Mouse (Mus musculus): Measurements from ENCODE around the gene Rgma. TPM values are rescaled to one million over a fixed set of nuclear protein-coding genes. Genes with fewer than 3 reads are reported as not detected.

Rgma gene
- polyA plus RNA-seq, 1 experiment from 2014 or later, result 20.6 TPM

DNA sequence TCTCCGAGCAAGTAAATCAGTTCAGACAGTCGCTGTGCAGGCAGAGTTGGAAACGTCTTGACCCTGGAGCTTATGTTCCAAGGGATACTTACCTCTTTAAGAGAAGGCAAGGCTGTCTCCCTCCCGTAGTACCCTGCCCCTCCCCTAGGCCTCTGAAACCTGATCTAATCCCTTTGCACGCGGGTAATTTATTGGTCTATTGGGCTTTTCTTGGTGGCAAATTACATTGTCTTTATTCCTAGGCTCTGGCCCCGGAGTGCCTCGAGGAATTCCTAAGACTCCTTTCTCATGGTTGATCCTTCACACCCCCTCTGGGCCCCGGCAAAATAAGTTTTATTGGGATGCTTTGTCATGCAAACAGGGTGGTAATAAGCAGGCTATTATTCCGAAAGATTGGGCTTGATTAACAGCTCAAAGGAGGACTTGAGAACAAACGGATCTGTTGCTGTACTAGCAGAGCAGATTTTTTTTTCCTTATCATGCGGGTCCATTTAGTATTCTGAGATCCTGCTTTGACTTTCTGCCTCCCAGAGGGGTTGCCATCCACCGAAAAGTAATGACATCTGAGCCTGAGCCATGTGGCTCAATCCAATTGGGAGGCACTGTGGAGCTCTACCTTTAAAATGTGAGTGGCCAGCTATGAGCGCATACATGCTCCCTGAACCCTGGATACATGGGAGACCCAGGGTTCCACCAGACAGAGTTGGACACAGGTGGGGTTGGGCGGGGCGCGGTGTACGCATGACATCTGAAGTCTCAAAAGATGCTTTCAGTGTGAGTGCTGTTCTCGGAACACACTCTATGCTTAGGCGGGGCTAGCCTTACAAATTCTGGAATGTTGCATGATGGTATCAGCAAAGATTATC is 25.0 kb downstream of the Rgma start:
- DNase-seq (ENCODE audit: low spot score) (peak; percentile 94), ATAC-seq (peak; percentile 74)
- peak overlapping the region; percentile 72 for H3K27ac ChIP-seq (ENCODE audit: low read depth, low read length)
- peak overlapping the region; percentile 48 for H3K4me2 ChIP-seq (ENCODE audit: low read length)
- WGBS, result 3% methylated on average over 20 of the region's 20 CpGs
- H3K4me1 ChIP-seq (ENCODE audit: control insufficient read depth, insufficient read depth, low read length), result peaks cover 40% of the 10 kb centered on the region
- H3K9me3 ChIP-seq (replicated peaks; ENCODE audit: control insufficient read depth, low read length), result no peaks in the 10 kb centered on the region
- H3K9ac ChIP-seq (ENCODE audit: low read length), result no peak overlapping the region
- no peaks in the 10 kb centered on the region for H3K27me3 ChIP-seq (replicated peaks; ENCODE audit: control insufficient read depth, insufficient read depth, low read length)
- peaks cover 13% of the 10 kb centered on the region; the same call in 1 of the 2 replicates for H3K36me3 ChIP-seq (ENCODE audit: control insufficient read depth, insufficient read depth, low read length)
- H3K4me3 ChIP-seq (ENCODE audit: low read depth, low read length), result peak overlapping the region; percentile 16

DNA sequence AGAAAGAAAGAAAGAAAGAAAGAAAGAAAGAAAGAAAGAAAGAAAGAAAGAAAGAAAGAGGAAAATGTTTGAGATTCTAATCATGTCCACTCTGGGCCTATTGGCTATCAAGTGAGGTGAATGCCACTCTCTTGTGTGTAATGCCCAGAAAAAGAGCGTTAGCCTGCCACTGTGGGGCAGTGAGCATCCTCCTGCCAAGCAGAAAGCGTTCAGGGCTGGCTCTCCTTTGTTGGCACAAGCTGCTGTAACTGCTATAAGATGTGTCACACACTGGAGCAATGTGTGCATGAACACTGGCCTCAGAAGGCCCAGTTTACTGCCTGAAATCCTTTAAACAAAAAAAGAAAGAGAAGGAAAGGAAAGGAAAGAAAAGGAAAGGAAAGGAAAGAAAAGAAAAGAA is 26.8 kb downstream of the Rgma start:
- Histone ChIP-seq H3K4me1 (ENCODE audit: control insufficient read depth, insufficient read depth, low read length) (peaks cover 31% of the 10 kb centered on the region), H3K4me3 (ENCODE audit: low read depth, low read length) (no peak overlapping the region), H3K27ac (ENCODE audit: low read depth, low read length) (no peak overlapping the region), H3K9ac (ENCODE audit: low read length) (no peak overlapping the region), H3K36me3 (ENCODE audit: control insufficient read depth, insufficient read depth, low read length) (peaks cover 25% of the 10 kb centered on the region; the same call in 1 of the 2 replicates), H3K9me3 (replicated peaks; ENCODE audit: control insufficient read depth, low read length) (no peaks in the 10 kb centered on the region), H3K27me3 (replicated peaks; ENCODE audit: control insufficient read depth, insufficient read depth, low read length) (no peaks in the 10 kb centered on the region), H3K4me2 (ENCODE audit: low read length) (no peak overlapping the region)
- ATAC-seq (0 out of 2 replicates have a peak, but pooled peaks have one; percentile 13), DNase-seq (ENCODE audit: low spot score) (peak; percentile 82)
- WGBS, result 5% methylated on average over 2 of the region's 2 CpGs

GRCm38 (mm10) chr7:73402671-73403070 is 27.4 kb downstream of the Rgma start:
- Histone ChIP-seq H3K36me3 (ENCODE audit: control insufficient read depth, insufficient read depth, low read length) (peaks cover 30% of the 10 kb centered on the region), H3K4me1 (ENCODE audit: control insufficient read depth, insufficient read depth, low read length) (peaks cover 27% of the 10 kb centered on the region), H3K9ac (ENCODE audit: low read length) (no peak overlapping the region), H3K4me3 (ENCODE audit: low read depth, low read length) (no peak overlapping the region), H3K27me3 (replicated peaks; ENCODE audit: control insufficient read depth, insufficient read depth, low read length) (no peaks in the 10 kb centered on the region), H3K27ac (ENCODE audit: low read depth, low read length) (peak overlapping the region; percentile 39; the same call in 1 of the 2 replicates), H3K9me3 (replicated peaks; ENCODE audit: control insufficient read depth, low read length) (no peaks in the 10 kb centered on the region), H3K4me2 (ENCODE audit: low read length) (no peak overlapping the region)
- no peak for ATAC-seq
- DNase-seq (ENCODE audit: low spot score), result no peak
- 68% methylated on average over 1 of the region's 1 CpGs for WGBS

- Histone ChIP-seq H3K9ac (ENCODE audit: low read length) (no peak overlapping the region), H3K27ac (ENCODE audit: low read depth, low read length) (no peak overlapping the region), H3K36me3 (ENCODE audit: control insufficient read depth, insufficient read depth, low read length) (peaks cover 33% of the 10 kb centered on the region), H3K4me1 (ENCODE audit: control insufficient read depth, insufficient read depth, low read length) (peaks cover 19% of the 10 kb centered on the region), H3K4me3 (ENCODE audit: low read depth, low read length) (no peak overlapping the region), H3K4me2 (ENCODE audit: low read length) (no peak overlapping the region), H3K9me3 (replicated peaks; ENCODE audit: control insufficient read depth, low read length) (no peaks in the 10 kb centered on the region), H3K27me3 (replicated peaks; ENCODE audit: control insufficient read depth, insufficient read depth, low read length) (no peaks in the 10 kb centered on the region)
- WGBS, result 55% methylated on average over 3 of the region's 3 CpGs
- ATAC-seq (no peak), DNase-seq (ENCODE audit: low spot score) (no peak)
Observed at GRCm38 (mm10) chr7:73403538-73403937, 28.2 kb downstream of the Rgma start.

DNA sequence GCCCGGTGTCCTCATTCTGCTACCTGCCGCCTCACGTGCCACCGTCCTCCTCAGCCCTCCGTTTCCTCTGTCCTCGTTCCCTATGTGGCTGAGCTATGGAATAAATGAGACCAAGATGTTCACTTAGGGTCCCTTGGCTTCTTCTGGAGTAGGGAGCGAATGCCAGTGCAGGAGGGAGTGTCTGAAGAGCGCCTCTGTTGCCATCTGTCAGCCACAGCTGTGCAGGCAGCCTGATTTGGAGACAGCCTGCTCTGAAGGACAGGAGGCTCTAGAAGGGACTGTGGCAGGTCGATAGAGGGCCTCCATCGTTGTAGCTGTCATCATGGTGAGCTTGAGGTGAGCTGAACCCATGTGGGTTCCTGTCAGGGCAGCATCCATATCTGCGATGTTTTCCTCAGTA is 30.2 kb downstream of the Rgma start:
- H3K9ac ChIP-seq (ENCODE audit: low read length), result no peak overlapping the region
- DNase-seq (ENCODE audit: low spot score) (no peak), ATAC-seq (no peak)
- H3K27ac ChIP-seq (ENCODE audit: low read depth, low read length), result no peak overlapping the region
- H3K36me3 ChIP-seq (ENCODE audit: control insufficient read depth, insufficient read depth, low read length), result peaks cover 48% of the 10 kb centered on the region
- 94% methylated on average over 11 of the region's 11 CpGs for WGBS
- no peak overlapping the region for H3K4me2 ChIP-seq (ENCODE audit: low read length)
- H3K9me3 ChIP-seq (replicated peaks; ENCODE audit: control insufficient read depth, low read length), result no peaks in the 10 kb centered on the region
- peaks cover 7% of the 10 kb centered on the region; the same call in 1 of the 2 replicates for H3K4me1 ChIP-seq (ENCODE audit: control insufficient read depth, insufficient read depth, low read length)
- H3K27me3 ChIP-seq (replicated peaks; ENCODE audit: control insufficient read depth, insufficient read depth, low read length), result no peaks in the 10 kb centered on the region
- no peak overlapping the region for H3K4me3 ChIP-seq (ENCODE audit: low read depth, low read length)

GRCm38 (mm10) chr7:73411523-73411922 is 36.2 kb downstream of the Rgma start:
- H3K9ac ChIP-seq (ENCODE audit: low read length), result no peak overlapping the region
- no peak overlapping the region for H3K4me2 ChIP-seq (ENCODE audit: low read length)
- DNase-seq (ENCODE audit: low spot score) (no peak), ATAC-seq (no peak)
- no peak overlapping the region for H3K27ac ChIP-seq (ENCODE audit: low read depth, low read length)
- H3K4me3 ChIP-seq (ENCODE audit: low read depth, low read length), result no peak overlapping the region
- 65% methylated on average over 7 of the region's 7 CpGs for WGBS
- no peaks in the 10 kb centered on the region for H3K4me1 ChIP-seq (ENCODE audit: control insufficient read depth, insufficient read depth, low read length)
- peaks cover 78% of the 10 kb centered on the region for H3K36me3 ChIP-seq (ENCODE audit: control insufficient read depth, insufficient read depth, low read length)
- no peaks in the 10 kb centered on the region for H3K9me3 ChIP-seq (replicated peaks; ENCODE audit: control insufficient read depth, low read length)
- no peaks in the 10 kb centered on the region for H3K27me3 ChIP-seq (replicated peaks; ENCODE audit: control insufficient read depth, insufficient read depth, low read length)

- Histone ChIP-seq H3K4me1 (ENCODE audit: control insufficient read depth, insufficient read depth, low read length) (no peaks in the 10 kb centered on the region), H3K9me3 (replicated peaks; ENCODE audit: control insufficient read depth, low read length) (no peaks in the 10 kb centered on the region), H3K4me2 (ENCODE audit: low read length) (no peak overlapping the region), H3K27ac (ENCODE audit: low read depth, low read length) (peak overlapping the region; percentile 15; the same call in 1 of the 2 replicates), H3K27me3 (replicated peaks; ENCODE audit: control insufficient read depth, insufficient read depth, low read length) (no peaks in the 10 kb centered on the region), H3K36me3 (ENCODE audit: control insufficient read depth, insufficient read depth, low read length) (peaks cover 78% of the 10 kb centered on the region), H3K9ac (ENCODE audit: low read length) (no peak overlapping the region), H3K4me3 (ENCODE audit: low read depth, low read length) (no peak overlapping the region)
- WGBS, result 82% methylated on average over 4 of the region's 4 CpGs
- no peak for ATAC-seq
- DNase-seq (ENCODE audit: low spot score), result no peak
Observed at GRCm38 (mm10) chr7:73411986-73412385, 36.7 kb downstream of the Rgma start.

DNA sequence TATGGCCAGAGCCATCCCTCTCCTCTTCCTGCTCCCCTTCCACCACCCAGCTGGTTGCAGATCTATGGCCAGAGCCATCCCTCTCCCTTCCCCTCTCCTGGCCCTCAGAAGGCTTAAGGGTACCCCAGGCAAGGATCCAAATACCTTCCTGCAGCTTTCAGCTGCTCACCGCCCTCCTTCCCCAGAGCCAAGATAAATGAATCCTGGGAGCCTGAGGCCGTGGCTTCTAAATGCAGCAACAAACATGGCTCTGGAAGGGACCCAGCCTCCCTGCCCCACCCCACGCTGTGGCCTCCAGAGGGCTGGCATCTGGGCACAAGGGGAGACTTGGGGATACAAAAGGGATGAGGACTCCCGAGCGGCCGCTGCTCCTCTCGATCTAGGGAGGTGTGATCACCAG is 37.1 kb downstream of the Rgma start:
- Histone ChIP-seq H3K36me3 (ENCODE audit: control insufficient read depth, insufficient read depth, low read length) (peaks cover 79% of the 10 kb centered on the region), H3K9me3 (replicated peaks; ENCODE audit: control insufficient read depth, low read length) (no peaks in the 10 kb centered on the region), H3K4me1 (ENCODE audit: control insufficient read depth, insufficient read depth, low read length) (no peaks in the 10 kb centered on the region), H3K4me2 (ENCODE audit: low read length) (no peak overlapping the region), H3K27me3 (replicated peaks; ENCODE audit: control insufficient read depth, insufficient read depth, low read length) (no peaks in the 10 kb centered on the region), H3K9ac (ENCODE audit: low read length) (0 out of 2 replicates have a peak overlapping the region, but pooled peaks have one; percentile 13), H3K27ac (ENCODE audit: low read depth, low read length) (peak overlapping the region; percentile 15; the same call in 1 of the 2 replicates), H3K4me3 (ENCODE audit: low read depth, low read length) (no peak overlapping the region)
- 42% methylated on average over 7 of the region's 7 CpGs for WGBS
- peak; percentile 54 for DNase-seq (ENCODE audit: low spot score)
- ATAC-seq, result peak; percentile 3; the same call in 1 of the 2 replicates

DNA sequence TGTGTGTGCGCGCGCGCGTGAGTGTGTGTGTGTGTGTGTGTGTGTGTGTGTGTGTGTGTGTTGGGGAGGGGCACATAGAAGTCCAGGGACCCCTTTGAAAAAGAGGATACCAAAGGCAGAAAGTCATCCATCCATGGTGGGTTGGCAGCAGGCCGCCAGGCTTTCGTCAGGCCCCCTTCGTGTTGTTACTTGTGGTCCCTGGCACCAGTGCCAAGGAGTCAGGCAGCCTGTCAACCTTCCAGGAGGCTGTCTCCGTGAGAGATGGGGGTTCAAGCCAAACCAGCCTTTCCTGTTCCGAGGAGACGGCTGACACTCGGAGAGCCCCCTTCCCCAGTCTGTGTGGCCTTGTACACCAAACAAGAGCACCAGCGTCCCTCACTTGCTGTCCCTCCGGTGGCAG is 38.9 kb downstream of the Rgma start:
- Histone ChIP-seq H3K4me2 (ENCODE audit: low read length) (no peak overlapping the region), H3K27ac (ENCODE audit: low read depth, low read length) (no peak overlapping the region), H3K36me3 (ENCODE audit: control insufficient read depth, insufficient read depth, low read length) (peaks cover 89% of the 10 kb centered on the region), H3K27me3 (replicated peaks; ENCODE audit: control insufficient read depth, insufficient read depth, low read length) (no peaks in the 10 kb centered on the region), H3K4me1 (ENCODE audit: control insufficient read depth, insufficient read depth, low read length) (no peaks in the 10 kb centered on the region; the same call in 1 of the 2 replicates), H3K9me3 (replicated peaks; ENCODE audit: control insufficient read depth, low read length) (no peaks in the 10 kb centered on the region), H3K9ac (ENCODE audit: low read length) (no peak overlapping the region), H3K4me3 (ENCODE audit: low read depth, low read length) (no peak overlapping the region)
- ATAC-seq (no peak), DNase-seq (ENCODE audit: low spot score) (no peak)
- 80% methylated on average over 14 of the region's 14 CpGs for WGBS
